Mouse (Mus musculus) embryo, embryonic 11.5 days (tissue): ENCODE results near the gene Dlg2.

Source experiments
- DNase-seq: peaks from one replicate; pipeline ENCODE4 v3.0.0-alpha.2; 2012; ENCODE audit warnings: low read depth, low spot score

The Dlg2 gene

GRCm38 (mm10) chr7:91089211-91089930 lies 612.9 kb downstream of the Dlg2 start:
- no peak for DNase-seq

- DNase-seq: no peak
Measured at GRCm38 (mm10) chr7:91090317-91090829, 613.9 kb downstream of the Dlg2 start.

GRCm38 (mm10) chr7:91090830-91091683 lies 614.6 kb downstream of the Dlg2 start:
- DNase-seq: no peak

GRCm38 (mm10) chr7:91096467-91096866 lies 620.0 kb downstream of the Dlg2 start:
- no peak for DNase-seq

- DNase-seq: no peak
Measured at GRCm38 (mm10) chr7:91098521-91098920, 622.0 kb downstream of the Dlg2 start.

GRCm38 (mm10) chr7:91109575-91109974 lies 633.1 kb downstream of the Dlg2 start:
- no peak for DNase-seq

- DNase-seq: no peak
Measured at GRCm38 (mm10) chr7:91132128-91132527, 655.7 kb downstream of the Dlg2 start.

GRCm38 (mm10) chr7:91154096-91154495 lies 677.6 kb downstream of the Dlg2 start:
- DNase-seq: no peak

- DNase-seq: no peak
Measured at GRCm38 (mm10) chr7:91159144-91159543, 682.7 kb downstream of the Dlg2 start.

GRCm38 (mm10) chr7:91161643-91162175 lies 685.2 kb downstream of the Dlg2 start:
- no peak for DNase-seq

GRCm38 (mm10) chr7:91173560-91173959 lies 697.1 kb downstream of the Dlg2 start:
- no peak for DNase-seq

GRCm38 (mm10) chr7:91188211-91188610 lies 711.7 kb downstream of the Dlg2 start:
- DNase-seq: no peak

- DNase-seq: no peak
Measured at GRCm38 (mm10) chr7:91199372-91199771, 722.9 kb downstream of the Dlg2 start.

- DNase-seq: no peak
Measured at GRCm38 (mm10) chr7:91208083-91208852, 731.8 kb downstream of the Dlg2 start.

GRCm38 (mm10) chr7:91208973-91209372 lies 732.5 kb downstream of the Dlg2 start:
- no peak for DNase-seq

GRCm38 (mm10) chr7:91212236-91212635 lies 735.8 kb downstream of the Dlg2 start:
- no peak for DNase-seq

GRCm38 (mm10) chr7:91214921-91215320 lies 738.4 kb downstream of the Dlg2 start:
- no peak for DNase-seq

- no peak for DNase-seq
Measured at GRCm38 (mm10) chr7:91218321-91218987, 742.0 kb downstream of the Dlg2 start.

- DNase-seq: peak; percentile 51
Measured at GRCm38 (mm10) chr7:91226442-91226841, 750.0 kb downstream of the Dlg2 start.

GRCm38 (mm10) chr7:91241718-91242117 lies 765.2 kb downstream of the Dlg2 start:
- DNase-seq: no peak

- DNase-seq: no peak
Measured at GRCm38 (mm10) chr7:91261672-91262030, 785.2 kb downstream of the Dlg2 start.
